Mouse (Mus musculus) megakaryocyte, embryonic 14.5 days (primary cell): ENCODE measurements at regions not wholly inside any gene's neighbourhood (a gene's known extent, or its start where the extent isn't known, plus 50 kb on each side); places are given as distances from the start of the nearest gene placed in this dataset.

ENCODE experiments used
- H3K27me3 ChIP-seq: replicated peaks from 2 replicates; pipeline ENCODE3; 2012; ENCODE audit warnings: inconsistent platforms
- H3K36me3 ChIP-seq: replicated peaks from 2 replicates; pipeline ENCODE3; 2012; ENCODE audit warnings: low read length, inconsistent platforms, mixed read lengths
- H3K4me1 ChIP-seq: 2 replicates; pipeline ENCODE4 v1.6.1; 2012; ENCODE audit warnings: inconsistent platforms
- H3K4me3 ChIP-seq: replicated peaks from 2 replicates; pipeline ENCODE3; 2012; ENCODE audit warnings: moderate library complexity, mild to moderate bottlenecking, inconsistent platforms
- H3K9me3 ChIP-seq: 2 replicates; pipeline ENCODE4 v1.6.1; 2012; ENCODE audit warnings: inconsistent platforms
- FLI1 ChIP-seq: IDR thresholded peaks from 2 replicates; pipeline ENCODE4 v1.6.1; 2012; ENCODE audit warnings: low read length, inconsistent platforms, mixed read lengths
- GATA1 ChIP-seq: IDR thresholded peaks from 3 replicates; pipeline ENCODE4 v1.6.1; 2012; ENCODE audit warnings: mixed read lengths, low read length, inconsistent platforms, borderline replicate concordance

GRCm38 (mm10) chr4:62807926-62808552 lies 157.3 kb upstream of the Zfp618 start:
- peaks cover 14% of the 10 kb centered on the region for H3K9me3 ChIP-seq
- TF ChIP-seq GATA1 (no peak), FLI1 (no peak)
- no peak overlapping the region for H3K4me3 ChIP-seq
- peaks cover 72% of the 10 kb centered on the region for H3K27me3 ChIP-seq
- no peaks in the 10 kb centered on the region for H3K36me3 ChIP-seq
- H3K4me1 ChIP-seq = peaks cover 49% of the 10 kb centered on the region

GRCm38 (mm10) chr4:62808553-62808950 lies 156.8 kb upstream of the Zfp618 start:
- no peaks in the 10 kb centered on the region for H3K36me3 ChIP-seq
- no peak overlapping the region for H3K4me3 ChIP-seq
- peaks cover 9% of the 10 kb centered on the region for H3K9me3 ChIP-seq
- H3K27me3 ChIP-seq = peaks cover 72% of the 10 kb centered on the region
- peaks cover 49% of the 10 kb centered on the region for H3K4me1 ChIP-seq
- TF ChIP-seq FLI1 (no peak), GATA1 (no peak)

GRCm38 (mm10) chr4:62809048-62809447 lies 156.3 kb upstream of the Zfp618 start:
- Histone ChIP-seq H3K4me1 (peaks cover 49% of the 10 kb centered on the region), H3K9me3 (peaks cover 4% of the 10 kb centered on the region), H3K27me3 (peaks cover 68% of the 10 kb centered on the region), H3K36me3 (no peaks in the 10 kb centered on the region), H3K4me3 (no peak overlapping the region)
- no peak for TF ChIP-seq FLI1
- no peak for TF ChIP-seq GATA1

GRCm38 (mm10) chr4:62819889-62820288 lies 145.5 kb upstream of the Zfp618 start:
- no peaks in the 10 kb centered on the region for H3K4me1 ChIP-seq
- H3K27me3 ChIP-seq = peaks cover 57% of the 10 kb centered on the region
- no peaks in the 10 kb centered on the region for H3K36me3 ChIP-seq
- peaks cover 7% of the 10 kb centered on the region for H3K9me3 ChIP-seq
- TF ChIP-seq GATA1 (no peak), FLI1 (no peak)
- H3K4me3 ChIP-seq = no peak overlapping the region

- no peaks in the 10 kb centered on the region for H3K36me3 ChIP-seq
- peaks cover 63% of the 10 kb centered on the region for H3K27me3 ChIP-seq
- peaks cover 7% of the 10 kb centered on the region for H3K9me3 ChIP-seq
Measured at GRCm38 (mm10) chr4:62821288-62821687, 144.1 kb upstream of the Zfp618 start.

GRCm38 (mm10) chr4:62822568-62822967 lies 142.8 kb upstream of the Zfp618 start:
- Histone ChIP-seq H3K36me3 (no peaks in the 10 kb centered on the region), H3K4me1 (no peaks in the 10 kb centered on the region), H3K27me3 (peaks cover 72% of the 10 kb centered on the region), H3K9me3 (no peaks in the 10 kb centered on the region), H3K4me3 (no peak overlapping the region)
- TF ChIP-seq GATA1 (no peak), FLI1 (no peak)

More at GRCm38 (mm10) chr4:62821288-62821687, 144.1 kb upstream of the Zfp618 start:
- Histone ChIP-seq H3K4me1 (no peaks in the 10 kb centered on the region), H3K4me3 (no peak overlapping the region)
- TF ChIP-seq FLI1 (no peak), GATA1 (no peak)

GRCm38 (mm10) chr4:62823082-62823481 lies 142.3 kb upstream of the Zfp618 start:
- Histone ChIP-seq H3K4me3 (no peak overlapping the region), H3K27me3 (peaks cover 73% of the 10 kb centered on the region), H3K4me1 (no peaks in the 10 kb centered on the region), H3K9me3 (no peaks in the 10 kb centered on the region), H3K36me3 (no peaks in the 10 kb centered on the region)
- TF ChIP-seq FLI1 (no peak), GATA1 (no peak)

- Histone ChIP-seq H3K9me3 (no peaks in the 10 kb centered on the region), H3K4me3 (no peak overlapping the region), H3K27me3 (peaks cover 69% of the 10 kb centered on the region), H3K36me3 (no peaks in the 10 kb centered on the region), H3K4me1 (no peaks in the 10 kb centered on the region)
- no peak for TF ChIP-seq GATA1
- no peak for TF ChIP-seq FLI1
Measured at GRCm38 (mm10) chr4:62823555-62824250, 141.7 kb upstream of the Zfp618 start.

- Histone ChIP-seq H3K4me3 (no peak overlapping the region), H3K4me1 (no peaks in the 10 kb centered on the region), H3K27me3 (peaks cover 65% of the 10 kb centered on the region), H3K36me3 (no peaks in the 10 kb centered on the region), H3K9me3 (no peaks in the 10 kb centered on the region)
- TF ChIP-seq GATA1 (no peak), FLI1 (no peak)
Measured at GRCm38 (mm10) chr4:62824581-62824980, 140.8 kb upstream of the Zfp618 start.

- Histone ChIP-seq H3K9me3 (0 out of 2 replicates have a peak, but pooled peaks cover 3% of the 10 kb centered on the region), H3K4me1 (no peaks in the 10 kb centered on the region), H3K27me3 (peaks cover 59% of the 10 kb centered on the region), H3K4me3 (no peak overlapping the region), H3K36me3 (no peaks in the 10 kb centered on the region)
- TF ChIP-seq GATA1 (no peak), FLI1 (no peak)
Measured at GRCm38 (mm10) chr4:62825256-62825655, 140.1 kb upstream of the Zfp618 start.
